Mouse (Mus musculus) layer of hippocampus, postnatal 14 days (tissue): Measurements from ENCODE around the gene Ptbp1. TPM values are rescaled to one million over a fixed set of nuclear protein-coding genes. Genes with fewer than 3 reads are reported as not detected.

Experiments used
- DNase-seq, 2 experiments: peaks; one replicate each; pipeline ENCODE4 v3.0.0; 2021 to 2022; ENCODE audit warnings: low spot score in 2 of 2, mixed read lengths in 1 of 2
- total RNA-seq, 2 experiments: library from RNA; stranded (reverse); gene quantifications; 2 replicates each; pipeline ENCODE4 v1.2.3; 2021

Ptbp1 gene
- total RNA-seq, 2 experiments from 2014 or later, result 62.9 to 70.2 TPM

DNA sequence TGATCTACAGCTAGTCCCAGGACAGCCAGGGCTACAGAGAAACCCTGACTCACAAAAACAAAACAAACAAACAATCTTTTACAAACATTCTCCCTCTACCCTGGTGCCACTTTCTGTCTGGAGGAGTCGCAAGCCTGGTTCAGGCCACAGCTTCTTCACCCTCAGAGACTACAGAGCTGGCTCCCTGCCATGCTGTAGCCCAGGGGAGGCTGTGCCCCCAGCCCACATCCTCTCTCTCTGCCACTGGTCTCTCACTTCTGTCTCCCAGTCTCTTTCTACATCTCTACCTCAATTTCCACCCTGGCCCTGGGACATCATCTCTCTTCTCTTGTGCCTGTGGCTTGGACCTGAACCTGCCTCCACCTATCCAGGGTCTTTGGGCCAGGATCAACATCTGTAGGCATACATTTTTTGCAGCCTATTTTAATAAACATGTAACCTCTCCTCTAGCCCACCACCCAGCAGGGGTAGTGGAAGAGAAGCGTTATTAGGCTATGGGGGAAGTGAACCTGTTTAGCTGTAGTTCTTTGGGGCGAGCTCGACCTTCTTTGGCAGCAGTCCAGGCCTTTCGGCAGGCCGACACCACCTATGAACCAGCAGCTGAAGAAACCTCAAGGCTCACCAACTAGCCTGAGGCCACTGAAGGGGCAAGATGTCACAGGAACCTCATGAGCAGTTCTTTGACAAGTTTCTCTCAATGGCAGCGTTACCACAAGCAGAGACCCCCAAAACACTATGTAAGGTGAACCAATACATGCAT is 22.0 kb upstream of the Ptbp1 start:
- DNase-seq, result no peak

DNA sequence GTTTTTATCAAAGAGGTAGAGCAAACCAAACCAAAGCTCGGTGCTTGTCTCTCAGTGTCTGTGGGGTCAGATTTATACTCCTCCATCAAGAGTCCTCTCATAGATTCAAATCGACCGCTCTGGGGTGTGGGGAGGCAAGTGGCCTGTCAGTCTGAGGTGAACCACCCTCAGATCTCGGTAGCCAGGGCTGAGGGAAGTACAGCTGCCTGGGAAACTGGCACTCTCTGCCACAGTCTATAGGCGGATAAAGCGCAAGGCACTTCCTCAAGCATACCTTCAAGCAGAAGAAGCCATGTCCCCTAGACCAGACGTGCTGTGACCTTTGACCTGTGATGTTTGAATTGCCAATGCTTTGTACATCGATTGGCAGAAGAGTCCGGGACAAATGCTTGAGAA is 21.4 kb upstream of the Ptbp1 start:
- no peak for DNase-seq

DNA sequence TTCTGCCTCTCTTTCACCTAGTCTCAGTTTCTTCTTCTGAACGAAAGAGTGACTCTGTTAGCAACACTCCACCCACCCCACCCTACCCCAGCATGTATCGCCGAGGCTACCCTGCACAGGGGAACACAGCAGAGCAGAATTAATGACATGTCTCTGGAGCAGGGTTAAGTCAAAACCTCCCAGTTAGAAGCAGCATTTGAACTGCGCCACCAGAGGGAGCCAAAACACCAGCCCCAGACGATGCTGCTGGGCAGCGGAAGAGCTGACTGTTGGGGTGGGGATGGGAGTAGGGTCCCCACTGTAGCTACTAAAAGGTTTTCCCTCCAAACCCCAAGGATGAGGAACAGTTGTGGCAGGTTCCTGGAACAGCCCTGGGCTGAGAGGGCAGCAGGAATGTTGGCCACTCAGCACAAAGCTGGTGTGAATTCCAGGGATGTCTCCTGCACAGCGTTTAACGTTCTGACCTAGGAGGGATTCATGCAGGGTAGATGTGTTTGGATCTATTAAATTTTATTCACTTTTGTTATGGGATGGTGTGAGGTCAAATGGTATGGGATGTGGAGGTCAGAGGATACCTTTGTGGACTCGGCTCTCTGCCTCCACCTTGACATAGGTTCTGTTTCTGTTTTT is 19.3 kb upstream of the Ptbp1 start:
- DNase-seq, result peak; percentile 75 to 79

DNA sequence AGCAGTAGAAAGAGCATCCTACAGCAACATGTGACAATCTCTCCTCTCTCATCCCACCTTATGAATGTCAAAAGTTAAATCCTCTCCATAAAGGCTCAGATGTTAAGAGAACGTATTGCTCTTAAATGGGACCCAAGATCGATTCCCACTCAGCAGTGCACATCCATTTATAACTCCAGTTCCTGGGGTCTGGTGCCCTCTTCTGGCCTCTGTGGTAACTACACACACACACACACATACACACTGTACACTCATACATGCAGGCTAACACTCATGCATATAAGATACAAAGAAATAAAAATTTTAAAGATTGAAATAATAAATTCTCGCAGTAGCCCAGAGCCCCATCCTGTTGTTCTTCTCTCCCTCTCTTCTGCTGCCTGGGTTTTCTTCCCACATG is 17.3 kb upstream of the Ptbp1 start:
- DNase-seq, result no peak

DNA sequence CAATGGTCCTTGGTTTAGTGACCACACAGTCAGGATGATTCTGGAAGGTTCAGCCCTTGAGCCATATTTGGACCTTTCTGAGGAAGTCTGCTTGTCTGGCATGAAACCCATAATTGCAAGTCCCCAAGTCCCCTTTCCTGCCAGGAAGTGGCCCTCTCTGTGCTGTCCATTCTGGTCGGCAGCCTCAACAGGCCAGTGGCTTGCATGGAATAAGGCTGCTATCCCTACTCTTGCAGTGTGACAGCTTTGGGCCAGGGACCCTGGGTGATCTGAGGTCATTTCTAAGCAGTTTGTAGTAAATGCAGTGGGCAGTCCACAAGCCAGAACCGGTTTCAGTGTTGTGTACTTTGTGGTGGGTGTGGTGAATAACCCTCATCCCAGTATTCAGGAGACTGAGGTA is 16.1 kb upstream of the Ptbp1 start:
- no peak for DNase-seq

DNA sequence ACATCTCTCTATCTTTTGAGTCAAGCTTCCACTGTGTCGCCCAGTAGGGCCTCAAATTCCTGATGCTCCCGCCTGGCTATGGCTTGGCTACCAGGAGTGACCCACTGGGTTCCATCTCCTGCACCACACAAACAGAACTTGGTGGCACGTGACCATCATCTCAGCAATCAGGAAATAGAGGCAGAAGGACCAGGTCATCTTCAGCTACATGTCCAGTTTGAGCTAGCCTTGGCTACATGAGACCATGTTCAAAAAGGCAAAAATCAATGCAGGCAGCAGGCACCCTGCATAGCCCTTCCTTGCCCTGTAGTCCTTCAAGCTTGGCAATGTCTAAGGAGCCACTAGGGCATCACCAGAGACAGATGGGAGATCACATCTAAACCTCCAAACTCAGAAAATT is 14.1 kb upstream of the Ptbp1 start:
- DNase-seq, result no peak

DNA sequence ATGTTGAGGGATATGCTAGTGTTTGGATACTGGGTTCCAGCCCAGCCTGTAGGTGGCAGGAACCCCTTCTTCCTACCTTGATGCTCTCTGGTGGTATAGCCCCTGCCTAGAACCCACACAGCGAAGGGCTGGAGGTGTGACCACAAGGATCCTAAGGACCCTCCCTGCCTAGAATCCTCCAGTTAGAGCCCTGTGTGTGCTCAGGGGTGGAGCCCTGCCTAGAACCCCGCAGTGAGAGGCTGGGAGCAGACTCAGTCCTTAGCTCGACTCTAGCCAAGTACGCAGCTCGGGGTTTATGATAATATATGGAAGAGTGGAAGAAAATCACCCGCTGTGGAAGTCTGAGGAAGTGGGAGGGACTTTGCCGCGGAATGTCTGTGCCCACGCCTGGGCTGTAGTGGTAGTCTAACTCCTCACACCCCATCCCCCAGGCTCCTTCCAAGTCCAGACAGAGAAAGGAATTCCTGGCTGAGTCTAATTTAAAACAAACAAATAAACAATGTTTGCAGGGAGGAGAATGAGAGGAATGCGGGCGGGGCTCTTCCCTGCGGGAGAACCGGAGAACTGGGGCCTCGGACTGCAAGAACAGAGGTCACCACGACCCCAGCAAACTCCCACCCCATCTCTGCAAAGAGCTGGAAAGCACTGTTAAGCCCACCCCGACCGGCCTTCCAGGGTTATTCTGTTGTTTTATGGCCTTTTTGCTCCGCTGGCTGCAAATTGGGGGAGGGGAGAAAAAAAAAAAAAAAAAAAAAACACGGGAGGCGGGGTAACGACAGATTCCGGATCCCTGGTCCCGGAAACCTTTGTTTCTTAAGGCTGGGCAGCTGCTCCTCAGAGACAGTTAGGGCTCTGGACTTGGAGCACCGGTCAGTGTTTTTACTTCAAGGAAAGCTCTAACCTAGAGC is 13.3 kb upstream of the Ptbp1 start:
- DNase-seq, result peak in 1 of 2 experiments; percentile 60

DNA sequence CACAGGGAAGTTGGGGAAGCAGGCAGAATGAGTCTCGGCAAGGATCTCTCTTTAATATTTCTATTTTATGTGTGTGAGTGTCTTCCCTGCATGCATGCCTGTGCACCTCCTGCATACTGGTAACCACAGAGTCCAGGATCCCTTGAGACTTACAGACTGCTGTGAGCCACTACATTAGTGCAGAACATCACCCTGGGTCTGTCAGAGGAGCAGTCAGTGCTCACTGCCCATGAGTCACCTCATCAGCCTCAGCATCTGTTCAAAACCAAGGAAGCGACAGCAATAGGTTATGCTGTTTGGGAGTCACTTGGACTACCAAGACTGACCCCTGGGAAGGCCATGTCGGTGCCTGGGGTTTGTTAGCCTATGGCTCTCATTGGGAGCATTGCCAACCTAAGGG is 11.9 kb upstream of the Ptbp1 start:
- DNase-seq, result no peak

DNA sequence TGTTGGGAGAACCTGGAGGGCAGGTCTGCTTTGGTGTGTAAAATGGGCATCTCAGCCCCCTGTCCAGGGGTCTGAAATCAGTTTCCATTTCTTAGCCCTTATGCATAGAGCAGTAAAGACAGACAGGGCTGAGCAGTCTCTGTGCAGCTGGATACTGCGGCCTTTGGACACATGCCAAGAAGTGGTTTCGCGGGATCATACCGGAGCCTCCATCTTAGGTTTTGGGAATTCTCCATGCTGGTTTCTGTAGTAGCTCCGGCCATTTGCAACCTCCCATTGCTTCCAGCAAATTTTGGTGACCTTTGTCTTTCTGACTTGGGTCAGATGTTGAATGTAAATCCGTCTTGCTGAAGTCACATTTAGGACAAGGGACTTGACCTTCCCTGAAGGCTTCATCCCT is 10.8 kb upstream of the Ptbp1 start:
- DNase-seq, result no peak

DNA sequence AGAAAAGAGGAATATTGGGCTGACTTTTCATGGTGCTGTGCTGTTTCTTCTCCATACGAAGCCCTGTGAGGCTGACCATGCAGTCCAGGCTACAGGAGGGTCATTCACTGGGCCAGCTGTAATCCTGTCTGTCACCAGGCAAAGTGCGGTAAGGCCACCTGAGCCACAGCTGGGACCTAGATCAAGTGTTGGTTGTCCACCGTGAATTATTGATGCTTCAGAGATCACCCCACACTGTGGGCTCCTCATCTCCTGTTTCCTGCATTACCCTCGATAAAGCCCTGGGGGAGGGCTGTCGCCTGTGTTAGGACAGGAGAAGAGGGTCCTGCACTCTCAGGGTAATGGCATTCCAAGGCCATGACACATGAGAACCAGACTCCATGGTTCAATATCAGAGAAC is 7.7 kb upstream of the Ptbp1 start:
- DNase-seq, result no peak

DNA sequence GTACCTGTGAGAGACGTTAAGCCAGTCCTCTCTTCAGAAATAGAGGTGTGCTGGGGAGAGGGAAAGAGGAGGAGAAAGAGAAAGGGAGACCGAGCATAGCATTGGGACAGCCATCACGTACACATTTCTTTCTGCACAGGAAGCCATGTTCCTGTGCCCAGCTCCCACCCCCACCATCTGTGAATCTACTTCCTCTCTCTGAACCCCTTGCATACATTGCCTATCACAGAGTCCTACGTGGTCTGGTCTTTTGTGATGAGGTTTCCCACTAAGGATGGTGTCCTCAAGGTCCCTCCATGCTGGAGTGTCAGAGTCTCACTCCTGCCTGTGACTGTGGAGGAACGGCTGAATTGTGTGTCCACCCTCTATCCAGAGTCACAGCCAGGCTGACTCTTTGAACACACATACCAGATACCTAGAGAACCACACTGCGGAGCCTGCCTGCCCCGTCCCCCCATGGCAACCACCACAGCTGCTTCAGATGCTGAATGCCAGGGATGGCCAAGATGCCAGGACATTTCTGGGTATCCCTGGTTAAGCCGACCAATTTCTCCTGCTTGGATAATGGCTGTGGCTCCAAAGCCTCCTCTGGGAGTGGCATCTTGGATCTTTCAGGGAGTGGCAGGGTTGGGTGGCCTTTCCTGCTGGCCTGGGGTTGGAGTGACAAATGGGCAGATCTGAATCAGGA is 4.1 kb upstream of the Ptbp1 start:
- no peak for DNase-seq

DNA sequence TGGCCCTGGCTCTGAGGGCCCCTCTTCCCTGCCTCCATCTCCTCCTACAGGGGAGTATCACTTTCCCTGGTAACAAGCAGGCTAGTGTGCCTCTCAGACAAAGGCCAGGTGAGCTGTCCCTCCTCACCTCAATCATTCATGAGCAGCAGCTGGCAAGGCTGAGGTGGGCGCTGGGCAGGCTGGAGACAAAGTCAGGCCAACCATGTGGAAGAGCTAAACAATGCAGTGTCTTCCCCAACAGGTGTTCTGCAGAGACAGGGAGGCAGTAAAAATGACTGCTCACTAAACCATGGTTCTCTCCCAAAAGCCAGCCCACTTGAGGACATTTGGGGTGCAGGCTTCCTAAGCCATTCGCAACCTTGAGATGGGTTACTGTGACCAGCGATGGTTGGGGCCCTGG is 2.6 kb upstream of the Ptbp1 start:
- no peak for DNase-seq

DNA sequence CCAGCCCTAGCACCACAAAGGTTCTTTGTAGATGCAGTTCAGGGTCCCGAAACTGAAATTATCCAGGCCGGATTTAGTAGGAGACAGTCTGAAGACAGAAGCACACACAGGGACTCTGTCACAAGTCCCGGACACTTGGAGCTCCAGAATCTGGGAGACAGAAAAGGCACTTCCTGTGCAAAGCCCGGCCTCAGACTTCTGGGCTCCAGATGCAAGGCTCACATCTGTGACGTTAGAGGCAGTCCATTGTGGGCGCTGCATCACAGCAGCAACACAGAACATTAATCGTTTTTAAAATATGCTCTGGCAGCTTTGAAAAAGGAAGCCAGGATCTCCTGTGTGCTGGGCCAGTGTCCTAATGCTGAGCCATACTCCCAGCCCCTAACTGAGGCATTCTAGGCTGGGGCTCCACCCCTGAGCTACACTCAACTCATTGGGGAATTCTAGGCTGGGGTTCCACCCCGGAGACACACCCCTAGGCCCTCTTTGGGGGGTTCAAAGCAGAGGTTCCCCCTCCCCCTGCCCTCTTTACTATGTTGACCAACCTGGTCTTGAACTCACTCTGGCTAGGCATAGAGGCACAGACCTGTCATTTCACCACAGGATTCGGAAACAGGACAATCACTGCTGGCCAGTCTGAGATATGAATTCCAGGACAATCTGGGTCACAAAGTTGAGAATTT is 2.0 kb upstream of the Ptbp1 start:
- DNase-seq, result no peak

DNA sequence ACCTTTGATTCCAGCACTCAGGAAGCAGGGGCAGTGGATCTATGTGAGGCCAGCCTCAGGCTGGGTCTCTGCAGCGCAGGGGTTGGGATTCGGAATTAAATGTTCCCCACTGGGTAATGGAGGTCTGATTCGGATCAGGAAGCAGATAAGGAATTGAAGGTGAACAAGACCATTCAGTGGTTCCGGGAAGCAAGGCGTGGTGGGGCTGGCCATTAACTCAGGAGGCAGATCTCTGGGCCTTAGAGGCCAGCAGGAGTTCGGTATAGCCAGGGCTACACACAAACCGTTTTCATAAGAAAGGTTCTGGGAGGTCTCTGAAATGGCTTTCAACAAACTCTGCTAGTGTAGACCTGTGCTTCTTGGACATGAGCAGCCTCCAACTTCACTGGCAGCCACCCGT is 1.4 kb upstream of the Ptbp1 start:
- no peak for DNase-seq

DNA sequence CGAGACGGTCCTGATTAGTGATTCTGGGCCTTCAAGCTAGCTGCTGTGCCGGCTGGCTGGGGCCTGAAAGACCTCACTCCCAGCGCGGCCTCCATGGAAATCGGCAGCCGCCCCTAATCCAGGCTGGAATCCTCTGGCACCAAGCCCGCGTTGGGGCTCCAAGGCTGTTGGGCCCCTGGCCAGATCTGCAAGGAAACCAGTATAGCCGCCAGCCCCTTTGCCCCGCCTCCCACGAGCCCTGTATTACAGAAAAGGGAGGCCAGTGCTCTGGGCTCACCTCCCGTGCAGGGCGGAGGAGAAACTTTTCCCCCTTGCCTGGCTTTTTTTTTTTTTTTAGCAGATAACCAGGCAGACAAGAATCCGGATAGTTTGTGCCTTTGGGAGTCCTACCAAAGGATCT is 835 bp upstream of the Ptbp1 start:
- peak; percentile 92 to 95 for DNase-seq

DNA sequence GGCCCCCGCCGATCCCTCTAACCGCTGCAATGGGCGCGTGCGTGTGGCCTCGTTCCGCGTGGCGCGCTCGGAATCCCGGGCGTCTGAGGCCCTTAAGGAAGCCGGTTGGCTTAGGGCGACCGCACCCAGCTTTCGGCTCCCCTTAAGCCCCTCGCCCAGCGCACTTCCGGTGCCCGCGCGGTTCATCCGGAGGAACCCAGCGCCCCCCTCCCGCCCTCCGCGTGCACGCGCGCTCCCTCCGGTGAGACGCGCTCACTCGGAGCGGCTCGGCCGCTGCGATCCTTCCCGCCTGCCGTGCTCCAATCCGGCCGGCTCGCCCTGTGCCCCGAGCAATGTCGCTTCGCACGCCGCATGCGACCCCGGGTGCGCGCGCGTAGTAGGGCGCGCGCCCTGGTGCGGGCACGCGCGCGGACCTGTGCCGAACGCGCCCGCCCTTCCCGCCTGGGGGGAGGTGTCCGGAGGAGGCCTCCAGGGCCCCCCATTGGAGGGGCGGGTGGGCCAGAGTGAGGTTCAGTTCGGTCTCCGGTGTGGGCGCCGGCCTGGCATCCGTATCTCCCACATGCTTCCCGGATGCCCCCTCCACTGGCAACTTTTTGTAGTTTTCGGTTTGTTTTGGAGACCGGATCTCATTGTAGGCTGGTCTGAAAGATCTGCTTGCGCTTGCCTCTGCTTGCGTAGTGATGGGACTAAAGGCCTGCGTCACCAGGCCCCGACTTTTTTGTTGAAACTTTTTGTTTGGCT is 744 bp downstream of the Ptbp1 start:
- DNase-seq, result peak in 1 of 2 experiments; percentile 57

DNA sequence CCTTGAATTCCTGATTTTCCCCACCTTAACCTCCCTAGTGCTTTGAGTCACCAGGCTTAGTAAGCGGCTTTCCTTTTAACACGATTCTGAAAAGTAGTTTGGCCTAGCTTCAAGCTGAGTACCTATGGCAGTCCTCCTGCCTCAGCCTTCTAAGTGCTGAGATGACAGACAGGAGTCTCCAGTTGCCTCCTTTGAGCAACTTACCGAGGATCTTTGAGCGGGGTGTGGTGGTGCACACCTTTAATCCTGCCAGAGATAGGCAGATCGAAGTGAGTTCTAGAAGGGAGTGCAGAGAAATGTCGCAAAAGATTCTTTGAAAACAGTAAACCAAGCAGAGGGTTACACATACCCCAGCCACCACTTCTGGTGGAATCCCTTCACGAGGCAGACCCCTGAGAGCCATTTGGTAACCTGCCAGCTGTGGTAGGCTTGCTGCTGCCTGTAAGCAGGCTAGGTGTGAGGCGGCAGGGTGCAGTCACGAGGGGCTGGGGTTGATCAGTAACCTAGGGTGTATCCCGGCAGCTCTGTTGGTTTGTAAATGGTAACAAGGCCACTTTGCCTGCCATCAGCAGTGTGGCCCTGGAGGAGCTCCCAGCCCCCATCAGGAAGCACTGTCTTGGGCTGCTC is 1.4 kb downstream of the Ptbp1 start:
- DNase-seq, result no peak

DNA sequence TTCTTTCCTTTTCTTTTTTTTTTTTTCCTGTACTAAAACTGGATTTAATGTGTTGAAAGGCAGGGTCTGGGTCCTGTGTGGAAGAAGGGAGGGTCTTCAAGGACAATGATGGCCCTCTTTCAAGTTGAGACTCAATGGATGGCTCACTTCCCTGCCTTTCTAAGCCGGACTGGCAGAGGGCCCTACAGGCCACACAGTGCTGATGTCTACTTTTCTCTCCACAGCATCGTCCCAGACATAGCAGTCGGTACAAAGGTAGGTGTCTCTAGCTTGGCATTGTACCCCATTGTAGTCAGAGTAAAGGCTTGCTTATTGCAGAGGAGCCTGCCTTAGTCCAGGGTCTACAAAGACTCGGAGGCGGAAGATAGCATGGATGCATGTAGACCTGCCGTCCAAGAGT is 2.1 kb downstream of the Ptbp1 start:
- no peak for DNase-seq

DNA sequence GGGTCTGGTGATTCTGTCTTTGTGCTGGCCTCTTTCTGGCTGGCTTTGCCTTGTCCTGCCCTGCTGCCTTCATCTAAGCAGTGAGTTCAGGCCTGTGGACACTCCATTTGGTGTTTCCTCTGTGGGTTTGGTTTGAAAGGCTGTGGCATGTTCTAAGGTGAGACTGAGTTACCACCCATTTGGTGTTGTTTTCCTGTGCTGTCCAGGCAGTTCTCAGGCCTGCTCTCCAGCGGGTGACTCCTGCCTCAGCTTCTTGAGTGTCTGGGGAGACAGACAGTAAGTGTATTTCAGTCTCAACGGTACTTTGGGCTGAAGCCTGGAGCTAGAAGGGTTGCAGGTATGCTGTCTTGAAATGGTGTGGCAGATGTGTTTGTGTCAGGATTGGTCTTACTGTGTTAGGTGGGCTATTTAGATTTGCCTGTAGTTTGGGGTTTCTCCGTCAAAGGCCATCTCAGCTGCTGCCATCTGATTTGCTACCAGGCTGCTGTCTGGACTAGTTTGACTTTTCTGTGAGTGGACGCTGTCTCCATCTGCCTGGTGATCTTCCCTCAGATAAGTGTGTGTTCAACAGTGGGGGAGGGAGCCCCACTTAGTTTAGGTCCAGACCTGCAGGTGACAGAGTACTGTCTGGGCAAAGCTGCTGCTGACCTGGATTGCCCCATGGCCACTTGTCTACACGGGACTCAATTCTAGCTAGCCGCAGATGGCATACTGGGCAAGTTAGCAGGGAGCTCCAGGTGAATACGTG is 2.7 kb downstream of the Ptbp1 start:
- DNase-seq, result no peak
